Mouse (Mus musculus): ENCODE data around the gene Esyt3. TPM values are rescaled to one million over a fixed set of nuclear protein-coding genes. Genes with fewer than 3 reads are reported as not detected.

Esyt3 gene
- total RNA-seq (2021) = under 1 TPM; 0.31 to 0.79 TPM

DNA sequence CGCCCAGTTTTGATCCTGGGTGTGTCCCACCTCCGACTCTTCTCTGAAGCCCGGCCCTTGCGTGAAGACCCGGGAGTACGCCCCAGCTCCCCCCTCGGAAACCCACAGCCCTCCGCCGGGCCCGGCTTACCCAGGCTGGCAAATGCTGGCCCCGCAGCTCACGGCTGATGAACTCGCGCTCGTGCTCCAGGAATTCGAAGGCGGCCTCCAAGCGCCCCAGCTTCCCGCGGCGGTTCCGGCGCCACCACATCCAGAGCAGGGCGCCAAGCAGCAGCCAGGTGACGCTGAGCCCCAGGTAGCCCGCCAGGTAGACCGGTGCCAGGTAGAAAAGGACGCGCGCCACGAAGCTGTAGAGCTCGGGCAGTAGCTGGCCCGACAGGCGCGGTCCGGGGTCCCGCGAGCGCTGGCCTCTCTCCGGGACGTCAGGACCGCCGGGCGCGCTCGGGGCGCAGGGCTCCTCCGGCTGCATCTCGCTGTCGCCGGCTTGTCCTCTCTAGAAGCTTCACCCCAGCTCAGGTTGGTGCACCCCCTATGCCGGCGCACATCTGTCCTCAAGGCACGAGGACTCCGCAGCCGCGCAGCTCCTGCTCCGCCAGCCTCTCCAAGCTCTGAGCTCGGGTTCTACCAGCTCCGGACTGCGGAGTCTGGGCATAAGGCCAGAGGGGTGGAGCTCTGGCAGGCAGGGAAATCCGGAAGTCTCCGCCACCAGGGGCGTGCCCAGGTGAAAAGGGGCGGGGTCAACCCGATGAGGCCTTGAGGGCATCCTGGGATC lies at the start of gene Esyt3:
TSS of gene Esyt3 (minus strand) at position 637 of the 772 bp plus-strand sequence.
- peak; percentile 16 to 30 for DNase-seq

GRCm38 (mm10) chr9:99401288-99401974 lies 43.1 kb upstream of the Esyt3 start:
- DNase-seq = peak in 1 of 2 experiments; percentile 26
- intact Hi-C loops (cut with DNase I) = no loop called here

More for the DNA sequence above, at the start of gene Esyt3:
- intact Hi-C loops (cut with DNase I) = no loop called here

DNA sequence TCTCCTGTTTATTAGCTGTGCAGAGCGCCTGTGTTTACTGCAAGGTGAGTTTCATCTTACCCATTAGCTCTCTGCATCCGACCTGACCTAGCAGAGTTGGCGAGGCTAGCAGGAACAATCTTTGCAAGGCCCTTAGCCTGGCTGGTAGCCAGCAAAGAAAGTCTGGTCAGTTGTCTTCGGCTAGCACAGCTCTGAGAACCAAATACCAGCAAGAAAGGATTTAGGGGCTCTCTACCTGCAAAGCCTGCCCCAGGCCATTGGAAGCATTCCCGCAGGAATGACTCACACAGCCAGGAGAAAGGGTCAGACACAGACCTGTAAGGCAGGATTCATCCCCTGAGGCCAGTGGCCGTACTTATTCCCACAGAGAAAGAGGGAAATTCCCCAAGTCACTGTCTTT lies 42.4 kb upstream of the Esyt3 start:
- peak in 1 of 2 experiments; percentile 19 for DNase-seq
- intact Hi-C loops (cut with DNase I) = no loop called here

GRCm38 (mm10) chr9:99397056-99397815 lies 38.9 kb upstream of the Esyt3 start:
- intact Hi-C loops (cut with DNase I) = no loop called here

DNA sequence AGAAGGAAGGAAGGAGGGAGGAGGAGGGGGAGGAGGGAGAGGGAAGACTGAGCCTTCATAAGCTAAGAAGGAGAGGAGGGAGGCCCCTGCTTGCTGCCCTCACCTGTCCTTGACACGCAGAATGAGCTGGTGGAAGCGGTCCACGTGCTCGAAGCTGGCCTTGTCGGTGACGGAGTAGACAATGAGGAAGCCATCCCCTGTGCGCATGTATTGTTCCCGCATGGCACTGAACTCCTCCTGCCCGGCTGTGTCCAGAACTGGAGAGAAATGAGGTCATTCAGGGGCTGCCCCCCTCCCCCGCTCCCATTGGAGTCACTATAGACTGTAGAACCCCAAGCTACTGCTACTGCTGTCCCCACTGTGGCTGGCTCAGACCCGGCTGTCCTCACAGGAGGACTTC lies 36.0 kb upstream of the Esyt3 start:
- intact Hi-C loops (cut with DNase I) = no loop called here
- DNase-seq = no peak

More at GRCm38 (mm10) chr9:99397056-99397815, 38.9 kb upstream of the Esyt3 start:
- peak; percentile 32 to 38 for DNase-seq

GRCm38 (mm10) chr9:99393146-99393545 lies 34.8 kb upstream of the Esyt3 start:
- DNase-seq = no peak
- intact Hi-C loops (cut with DNase I) = no loop called here

GRCm38 (mm10) chr9:99391557-99391956 lies 33.2 kb upstream of the Esyt3 start:
- DNase-seq = no peak
- intact Hi-C loops (cut with DNase I) = no loop called here

DNA sequence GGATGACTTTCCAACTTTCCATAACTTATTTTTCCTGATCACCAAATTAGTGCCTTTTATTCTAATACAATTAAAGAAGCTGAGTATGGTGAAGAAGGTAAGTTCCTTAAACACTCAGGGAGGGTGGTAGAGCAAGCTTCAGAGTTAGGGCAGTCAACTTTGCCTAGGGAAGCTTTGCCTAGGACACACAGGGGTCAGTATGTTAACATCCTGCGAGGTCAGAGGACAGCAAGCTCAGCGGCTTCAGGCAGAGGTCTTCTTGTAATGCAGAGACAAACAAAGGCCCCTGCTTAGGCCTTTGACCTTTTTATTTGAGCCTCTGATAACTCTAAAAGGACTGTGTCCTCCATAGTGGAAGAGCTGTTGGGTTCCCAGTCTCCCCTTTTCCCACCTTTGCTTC lies 32.4 kb upstream of the Esyt3 start:
- intact Hi-C loops (cut with DNase I) = no loop called here
- no peak for DNase-seq

- no peak for DNase-seq
These were observed 31.8 kb upstream of the Esyt3 start for GRCm38 (mm10) chr9:99390201-99390600.

DNA sequence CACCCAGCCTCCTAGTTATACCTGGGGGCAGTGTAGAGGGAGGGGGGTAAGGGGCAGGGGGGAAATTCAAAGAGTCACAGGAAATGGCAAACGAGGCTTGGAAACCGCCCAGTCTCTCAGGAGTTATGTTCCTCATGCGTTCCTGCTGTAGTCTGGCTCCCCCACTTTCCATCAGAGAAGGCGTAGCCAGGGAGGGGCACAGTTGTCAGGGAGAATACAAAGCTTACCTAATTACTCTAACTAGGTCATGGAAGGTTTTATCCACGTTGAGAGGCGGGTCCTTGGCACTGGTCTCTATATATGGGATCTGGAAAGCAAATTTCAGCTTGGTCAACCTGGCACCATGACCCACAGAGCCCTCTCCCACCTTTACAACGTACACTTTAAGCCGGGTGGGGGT lies 31.1 kb upstream of the Esyt3 start:
- intact Hi-C loops (cut with DNase I) = no loop called here
- no peak for DNase-seq

More at GRCm38 (mm10) chr9:99390201-99390600, 31.8 kb upstream of the Esyt3 start:
- intact Hi-C loops (cut with DNase I) = no loop called here

DNA sequence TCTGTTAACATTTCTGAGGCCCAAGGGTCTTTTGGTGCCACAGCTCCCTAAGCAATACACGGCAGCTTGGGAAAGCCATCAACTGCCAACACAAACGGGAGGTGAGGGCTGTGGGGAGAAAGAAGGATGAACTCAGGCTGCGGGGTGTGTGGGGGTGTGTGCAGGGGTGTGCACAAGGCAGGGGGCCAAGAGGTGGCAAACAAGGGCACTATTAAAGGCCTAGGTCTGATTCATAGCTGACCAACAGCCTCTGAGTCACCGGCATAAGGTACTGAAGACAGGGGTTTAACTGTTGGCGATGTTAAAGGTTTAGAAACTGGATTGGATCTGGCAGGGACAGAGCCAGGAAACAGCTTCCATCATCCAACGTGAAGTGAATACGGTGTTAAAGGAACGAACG lies 30.5 kb upstream of the Esyt3 start:
- DNase-seq = no peak
- intact Hi-C loops (cut with DNase I) = no loop called here

- intact Hi-C loops (cut with DNase I) = no loop called here
- no peak for DNase-seq
These were observed 29.7 kb upstream of the Esyt3 start for GRCm38 (mm10) chr9:99388078-99388477.

GRCm38 (mm10) chr9:99382556-99382955 lies 24.2 kb upstream of the Esyt3 start:
- DNase-seq = no peak
- intact Hi-C loops (cut with DNase I) = no loop called here

DNA sequence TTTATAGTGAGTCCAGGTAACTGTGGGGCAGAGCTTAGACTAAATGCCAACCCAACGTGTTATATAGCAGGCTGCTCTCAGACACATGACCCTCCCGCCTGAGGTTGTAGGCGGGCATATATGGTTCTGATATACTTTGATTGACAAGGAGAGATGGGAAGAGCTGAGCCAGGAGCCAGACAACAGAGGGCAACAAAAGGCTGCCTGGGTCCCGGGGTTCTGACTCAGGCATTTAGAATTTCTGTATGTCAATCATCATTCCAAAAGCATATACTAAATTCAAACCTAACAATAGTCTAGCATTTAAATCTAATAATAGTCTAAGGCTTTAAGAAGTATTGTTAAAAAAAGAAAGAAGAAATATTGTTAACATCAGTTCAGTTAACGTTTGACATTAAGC lies 20.8 kb upstream of the Esyt3 start:
- intact Hi-C loops (cut with DNase I) = loop anchor here (5.0 to 10.0 kb wide), 2 partner anchors 73 to 134 kb away; partner anchors contain the start of genes Cep70 and Nme9

DNA sequence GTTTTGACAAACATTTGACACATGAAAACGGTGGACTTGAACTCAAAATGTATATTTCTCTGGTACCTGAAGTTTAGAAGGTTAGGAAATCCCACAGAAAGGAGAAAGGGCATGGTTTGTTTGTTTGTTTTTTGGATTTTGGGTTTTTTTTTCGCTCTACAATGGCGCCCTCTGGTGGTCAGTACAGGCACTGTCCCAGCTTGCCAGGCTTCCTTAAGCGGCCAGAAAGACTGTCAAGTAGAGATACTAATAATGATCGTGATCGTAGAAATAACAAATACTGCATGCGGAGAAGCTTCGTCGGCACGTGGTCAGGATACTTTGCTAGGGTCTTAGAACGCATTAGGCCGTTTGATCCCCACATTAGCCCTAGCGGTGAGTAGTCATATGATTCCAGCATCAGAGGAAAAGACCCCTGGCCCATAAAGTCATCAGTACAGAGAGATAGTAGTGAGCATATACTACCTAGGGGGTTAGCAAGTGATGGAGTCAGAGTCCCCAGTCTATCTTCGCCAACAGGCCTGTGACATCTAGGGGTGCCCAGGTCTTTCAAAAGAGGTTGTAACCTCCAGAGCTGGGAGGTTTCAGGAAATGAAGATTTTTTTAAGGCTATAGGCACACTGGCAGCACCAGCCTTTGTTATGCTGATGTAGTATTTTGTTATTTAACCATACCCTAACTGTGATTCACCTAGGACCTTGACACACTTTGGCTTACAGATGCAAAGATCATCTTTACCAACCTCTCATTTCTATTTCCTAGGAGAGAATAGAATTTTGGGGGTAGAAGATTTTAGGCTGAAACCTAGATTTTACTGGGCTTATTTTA lies 18.4 kb upstream of the Esyt3 start:
- intact Hi-C loops (cut with DNase I) = loop anchor here (1.0 to 10.0 kb wide), 5 partner anchors 75 to 762 kb away; partner anchors contain the start of genes Cep70 and Nme9
- peak; percentile 54 to 76 for DNase-seq

More for the DNA sequence above, 20.8 kb upstream of the Esyt3 start:
- DNase-seq = no peak

DNA sequence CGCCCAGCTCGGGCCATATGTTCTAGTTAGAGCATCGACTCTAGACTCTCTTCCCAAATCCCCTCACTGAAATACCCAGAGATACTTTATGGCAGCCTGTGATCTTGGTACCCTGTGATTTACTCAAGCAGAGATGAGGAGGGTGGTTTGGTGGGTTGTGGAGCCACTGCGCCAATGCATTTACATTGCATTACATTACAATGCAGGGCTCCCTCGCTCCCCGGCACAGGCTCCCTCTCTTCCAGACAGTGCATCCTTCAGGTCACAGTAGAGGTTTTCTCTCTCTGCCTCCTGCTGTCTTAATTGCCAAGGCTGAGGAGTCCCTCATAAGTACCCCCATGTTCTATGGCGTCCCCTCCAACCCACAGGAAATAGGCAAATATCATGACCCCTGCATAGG lies 10.1 kb upstream of the Esyt3 start:
- intact Hi-C loops (cut with DNase I) = no loop called here
- no peak for DNase-seq

- intact Hi-C loops (cut with DNase I) = no loop called here
- no peak for DNase-seq
These were observed 7.5 kb upstream of the Esyt3 start for GRCm38 (mm10) chr9:99365906-99366305.

- intact Hi-C loops (cut with DNase I) = no loop called here
- DNase-seq = no peak
These were observed 4.7 kb upstream of the Esyt3 start for GRCm38 (mm10) chr9:99363076-99363475.

DNA sequence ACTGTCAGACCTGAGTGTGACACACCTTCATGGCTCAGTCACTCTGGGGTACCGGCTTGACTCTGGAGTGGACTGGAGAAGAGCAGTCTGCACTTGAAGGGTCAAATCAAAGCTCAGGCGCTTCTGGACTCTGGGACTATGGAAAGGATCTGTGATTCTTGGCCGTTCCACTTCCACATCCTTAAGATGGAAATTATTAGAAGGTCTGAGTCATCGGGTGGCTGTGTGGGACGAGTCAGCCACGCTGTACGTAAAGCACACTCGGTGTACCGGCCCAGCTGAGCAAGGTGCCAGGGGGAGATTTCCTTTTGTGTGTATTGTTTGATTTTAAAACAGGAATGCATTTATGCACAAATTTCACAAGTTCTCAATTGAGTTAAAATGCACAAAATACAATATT lies 3.6 kb upstream of the Esyt3 start:
- DNase-seq = no peak
- intact Hi-C loops (cut with DNase I) = no loop called here

GRCm38 (mm10) chr9:99359012-99359411 lies 655 bp upstream of the Esyt3 start:
- intact Hi-C loops (cut with DNase I) = no loop called here

More at GRCm38 (mm10) chr9:99359012-99359411, 655 bp upstream of the Esyt3 start:
- DNase-seq = no peak

All from heart, postnatal 10 days (tissue).